Mouse (Mus musculus): ENCODE measurements around the gene Hpse2. TPM values are rescaled to one million over a fixed set of nuclear protein-coding genes. Genes with fewer than 3 reads are reported as not detected.

Hpse2 gene
- total and polyA plus RNA-seq, 2 experiments from 2014 or later = 0.23 to 0.55 TPM

DNA sequence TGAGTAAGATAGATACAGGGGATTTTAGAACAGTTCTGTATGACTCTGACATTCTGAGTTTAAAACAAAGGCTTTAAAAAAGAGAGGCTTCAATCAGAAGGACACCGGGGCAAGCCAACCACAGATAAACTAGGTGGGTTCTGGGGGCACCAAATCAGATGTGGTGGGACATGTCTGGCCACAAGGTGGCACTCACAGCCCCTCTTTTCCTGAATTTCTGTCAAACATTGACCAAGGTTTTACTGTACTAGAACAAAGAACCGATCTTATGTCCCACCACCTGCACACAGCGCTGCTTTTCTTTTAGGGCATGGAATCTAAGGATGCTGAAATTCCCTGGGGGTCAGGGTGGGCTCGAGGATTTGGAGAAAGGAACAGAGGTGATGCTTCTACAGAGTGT lies 360.9 kb downstream of the Hpse2 start:
- no peak overlapping the region for H3K4me2 ChIP-seq (ENCODE audit: low read depth, low read length, poor library complexity, severe bottlenecking)
- no peaks in the 10 kb centered on the region for H3K27me3 ChIP-seq (ENCODE audit: insufficient read depth, low read length)
- H3K36me3 ChIP-seq (ENCODE audit: insufficient read depth, low read length) = no peaks in the 10 kb centered on the region
- TF ChIP-seq CTCF (IDR thresholded peaks at IDR 0.05) = peak; percentile 69
- H3K4me1 ChIP-seq (ENCODE audit: insufficient read depth, low read length) = no peaks in the 10 kb centered on the region
- H3K9ac ChIP-seq (replicated peaks; ENCODE audit: low read length, poor library complexity, severe bottlenecking) = no peak overlapping the region
- H3K9me3 ChIP-seq (ENCODE audit: low read length) = no peaks in the 10 kb centered on the region
- peak; percentile 65 for DNase-seq (ENCODE audit: low spot score)
- no peak for ATAC-seq (ENCODE audit: low FRiP score)
- 37% methylated on average over 4 of the region's 4 CpGs for whole genome bisulfite sequencing
- H3K4me3 ChIP-seq (ENCODE audit: low read depth, low read length) = no peak overlapping the region
- H3K27ac ChIP-seq (ENCODE audit: low read depth, low read length) = no peak overlapping the region

- H3K36me3 ChIP-seq (ENCODE audit: insufficient read depth, low read length) = no peaks in the 10 kb centered on the region
- ATAC-seq (ENCODE audit: low FRiP score) (no peak), DNase-seq (ENCODE audit: low spot score) (no peak)
- WGBS = 94% methylated on average over 3 of the region's 3 CpGs
- H3K4me2 ChIP-seq (ENCODE audit: low read depth, low read length, poor library complexity, severe bottlenecking) = no peak overlapping the region
- no peak overlapping the region for H3K4me3 ChIP-seq (ENCODE audit: low read depth, low read length)
- no peaks in the 10 kb centered on the region for H3K9me3 ChIP-seq (ENCODE audit: low read length)
- TF ChIP-seq CTCF (IDR thresholded peaks at IDR 0.05) = no peak
- no peak overlapping the region for H3K27ac ChIP-seq (ENCODE audit: low read depth, low read length)
- H3K27me3 ChIP-seq (ENCODE audit: insufficient read depth, low read length) = no peaks in the 10 kb centered on the region
- H3K9ac ChIP-seq (replicated peaks; ENCODE audit: low read length, poor library complexity, severe bottlenecking) = no peak overlapping the region
- no peaks in the 10 kb centered on the region for H3K4me1 ChIP-seq (ENCODE audit: insufficient read depth, low read length)
Observed at GRCm38 (mm10) chr19:43022611-43023173, 365.5 kb downstream of the Hpse2 start.

- Histone ChIP-seq H3K27ac (ENCODE audit: low read depth, low read length) (no peak overlapping the region), H3K4me3 (ENCODE audit: low read depth, low read length) (no peak overlapping the region), H3K9me3 (ENCODE audit: low read length) (no peaks in the 10 kb centered on the region), H3K9ac (replicated peaks; ENCODE audit: low read length, poor library complexity, severe bottlenecking) (no peak overlapping the region), H3K4me2 (ENCODE audit: low read depth, low read length, poor library complexity, severe bottlenecking) (no peak overlapping the region), H3K27me3 (ENCODE audit: insufficient read depth, low read length) (no peaks in the 10 kb centered on the region), H3K4me1 (ENCODE audit: insufficient read depth, low read length) (no peaks in the 10 kb centered on the region), H3K36me3 (ENCODE audit: insufficient read depth, low read length) (no peaks in the 10 kb centered on the region)
- 87% methylated on average over 5 of the region's 5 CpGs for WGBS
- TF ChIP-seq CTCF (IDR thresholded peaks at IDR 0.05) = no peak
- DNase-seq (ENCODE audit: low spot score) = no peak
- ATAC-seq (ENCODE audit: low FRiP score) = no peak
Observed at GRCm38 (mm10) chr19:43018792-43019191, 369.4 kb downstream of the Hpse2 start.

DNA sequence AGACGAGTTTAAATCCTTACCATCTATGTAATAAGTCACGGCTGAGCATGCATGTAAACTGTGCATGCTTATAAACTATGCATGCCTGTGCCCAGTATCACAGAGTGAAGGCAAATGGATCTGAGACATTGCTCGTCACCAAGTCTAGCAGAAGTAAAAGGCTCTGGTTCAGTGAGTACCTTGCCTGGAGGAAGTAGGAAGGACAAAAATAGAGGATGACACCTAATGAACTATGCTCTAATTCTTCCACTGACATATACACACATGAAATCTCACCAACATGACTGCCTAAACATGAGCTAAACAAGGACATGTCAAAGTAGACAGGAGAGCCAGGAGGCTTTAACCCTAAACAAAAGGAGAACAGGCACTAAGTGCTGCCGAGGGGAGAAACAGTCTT lies 391.7 kb downstream of the Hpse2 start:
- TF ChIP-seq CTCF (IDR thresholded peaks at IDR 0.05) = no peak
- no peaks in the 10 kb centered on the region for H3K9me3 ChIP-seq (ENCODE audit: low read length)
- H3K4me2 ChIP-seq (ENCODE audit: low read depth, low read length, poor library complexity, severe bottlenecking) = no peak overlapping the region
- no peaks in the 10 kb centered on the region for H3K36me3 ChIP-seq (ENCODE audit: insufficient read depth, low read length)
- H3K27ac ChIP-seq (ENCODE audit: low read depth, low read length) = no peak overlapping the region
- ATAC-seq (ENCODE audit: low FRiP score) (no peak), DNase-seq (ENCODE audit: low spot score) (no peak)
- H3K4me1 ChIP-seq (ENCODE audit: insufficient read depth, low read length) = no peaks in the 10 kb centered on the region
- no peaks in the 10 kb centered on the region for H3K27me3 ChIP-seq (ENCODE audit: insufficient read depth, low read length)
- H3K9ac ChIP-seq (replicated peaks; ENCODE audit: low read length, poor library complexity, severe bottlenecking) = no peak overlapping the region
- 81% methylated on average over 4 of the region's 4 CpGs for WGBS
- H3K4me3 ChIP-seq (ENCODE audit: low read depth, low read length) = no peak overlapping the region

DNA sequence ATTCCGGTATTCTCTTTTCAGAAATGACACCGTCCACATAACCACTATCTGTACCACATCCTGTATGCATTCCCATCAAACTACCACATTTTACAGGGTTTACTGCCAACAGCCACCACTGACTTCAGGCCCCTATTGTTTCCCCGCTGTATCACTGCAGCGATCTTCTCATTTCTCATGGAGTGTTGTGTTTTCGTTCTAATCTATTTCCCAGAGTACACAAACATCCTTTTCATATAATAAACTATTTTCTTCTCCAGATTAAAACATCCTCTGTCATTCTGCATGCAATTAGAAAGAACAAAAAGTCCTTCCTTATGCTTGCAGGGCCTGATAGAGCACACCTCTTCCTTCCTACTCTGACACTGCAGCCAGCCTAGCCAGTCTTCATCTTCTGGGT lies 399.3 kb downstream of the Hpse2 start:
- DNase-seq (ENCODE audit: low spot score) (no peak), ATAC-seq (ENCODE audit: low FRiP score) (no peak)
- H3K4me3 ChIP-seq (ENCODE audit: low read depth, low read length) = no peak overlapping the region
- no peaks in the 10 kb centered on the region for H3K9me3 ChIP-seq (ENCODE audit: low read length)
- TF ChIP-seq CTCF (IDR thresholded peaks at IDR 0.05) = no peak
- no peak overlapping the region for H3K4me2 ChIP-seq (ENCODE audit: low read depth, low read length, poor library complexity, severe bottlenecking)
- no peaks in the 10 kb centered on the region for H3K27me3 ChIP-seq (ENCODE audit: insufficient read depth, low read length)
- H3K4me1 ChIP-seq (ENCODE audit: insufficient read depth, low read length) = no peaks in the 10 kb centered on the region
- 92% methylated on average over 5 of the region's 5 CpGs for WGBS
- no peak overlapping the region for H3K27ac ChIP-seq (ENCODE audit: low read depth, low read length)
- H3K9ac ChIP-seq (replicated peaks; ENCODE audit: low read length, poor library complexity, severe bottlenecking) = no peak overlapping the region
- no peaks in the 10 kb centered on the region for H3K36me3 ChIP-seq (ENCODE audit: insufficient read depth, low read length)

DNA sequence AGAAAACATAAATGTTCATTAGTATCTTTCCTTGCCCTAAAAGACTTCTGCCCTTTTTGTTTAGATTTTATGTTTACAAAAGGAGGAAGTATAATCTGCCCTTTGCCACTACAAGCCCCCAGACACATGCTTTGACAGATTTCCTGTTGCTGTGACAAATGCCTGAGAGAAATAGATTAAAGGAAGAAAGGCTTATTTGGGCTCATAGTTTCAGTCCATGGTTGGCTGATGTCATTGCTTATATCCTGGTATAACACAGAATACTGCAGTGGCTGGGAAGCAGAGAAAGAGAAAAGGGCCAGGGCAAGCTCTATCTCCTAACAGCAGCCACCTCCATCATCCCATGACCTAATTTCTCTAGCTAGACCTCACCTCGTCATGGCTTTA lies 401.8 kb downstream of the Hpse2 start:
- Histone ChIP-seq H3K27ac (ENCODE audit: low read depth, low read length) (no peak overlapping the region), H3K4me1 (ENCODE audit: insufficient read depth, low read length) (no peaks in the 10 kb centered on the region), H3K9me3 (ENCODE audit: low read length) (no peaks in the 10 kb centered on the region), H3K4me3 (ENCODE audit: low read depth, low read length) (no peak overlapping the region), H3K4me2 (ENCODE audit: low read depth, low read length, poor library complexity, severe bottlenecking) (no peak overlapping the region), H3K9ac (replicated peaks; ENCODE audit: low read length, poor library complexity, severe bottlenecking) (no peak overlapping the region), H3K36me3 (ENCODE audit: insufficient read depth, low read length) (no peaks in the 10 kb centered on the region), H3K27me3 (ENCODE audit: insufficient read depth, low read length) (no peaks in the 10 kb centered on the region)
- DNase-seq (ENCODE audit: low spot score) = no peak
- no peak for ATAC-seq (ENCODE audit: low FRiP score)
- 90% methylated on average over 1 of the region's 1 CpGs for WGBS
- TF ChIP-seq CTCF (IDR thresholded peaks at IDR 0.05) = no peak
